In genomic region chr15:84080069-84080468, GRCm38 (mm10) we compare ENCODE assay signal across 37 mouse cellular contexts. TPM values are rescaled to one million over a fixed set of nuclear protein-coding genes. Genes with fewer than 3 reads are reported as not detected.
DNase-seq lines count a peak whose midpoint lies in the region; ATAC-seq and TF ChIP-seq lines count a peak whose summit lies in the region.
"Had no signal": no experiment of that assay in that cellular context is flagged by ENCODE, and none has a peak within 500 bp of the region (broad histone marks: within the 10 kb centered on the region; RNA-seq: fewer than 3 reads in every experiment).

No protein-coding gene starts in this region.

- H3K9me3 ChIP-seq in lung, embryonic 14.5 days (ENCODE audit: low read depth, low read length), result no peaks in the 10 kb centered on the region
- H3K9me3 ChIP-seq in hindbrain, embryonic 16.5 days (ENCODE audit: control insufficient read depth, low read length), result no peaks in the 10 kb centered on the region
- H3K9me3 ChIP-seq: embryonic facial prominence, embryonic 12.5 days; forebrain, embryonic 15.5 days; heart, embryonic 13.5 days; hindbrain, embryonic 12.5 days; liver, embryonic 13.5 days; midbrain, embryonic 15.5 days; neural tube, embryonic 15.5 days had no signal

- WGBS in lung, embryonic 14.5 days, result 24% methylated on average over 7 of the region's 7 CpGs
- WGBS in hindbrain, embryonic 16.5 days, result 80% methylated on average over 7 of the region's 7 CpGs

- TF ChIP-seq CTCF in left cerebral cortex, adult 2 months (IDR thresholded peaks at IDR 0.05), result no peak
- TF ChIP-seq CTCF in lung, embryonic 14.5 days (IDR thresholded peaks at IDR 0.05; ENCODE audit: low read depth), result no peak

- intact Hi-C loops in left cerebral cortex, adult 2 months (cut with DNase I), result no loop called here

- H3K4me1 ChIP-seq in lung, embryonic 14.5 days (ENCODE audit: insufficient read depth), result no peaks in the 10 kb centered on the region
- H3K4me1 ChIP-seq in hindbrain, embryonic 16.5 days (ENCODE audit: control insufficient read depth, insufficient read depth, low read depth, low read length), result no peaks in the 10 kb centered on the region
- H3K4me1 ChIP-seq: embryonic facial prominence, embryonic 12.5 days; forebrain, embryonic 15.5 days; heart, embryonic 13.5 days; hindbrain, embryonic 12.5 days; midbrain, embryonic 15.5 days; neural tube, embryonic 15.5 days had no signal

- no peaks in the 10 kb centered on the region for H3K36me3 ChIP-seq in lung, embryonic 14.5 days (ENCODE audit: insufficient read depth)
- H3K36me3 ChIP-seq in hindbrain, embryonic 16.5 days (ENCODE audit: control insufficient read depth, insufficient read depth, low read length), result peaks cover 2% of the 10 kb centered on the region; the same call in 1 of the 2 replicates
- H3K36me3 ChIP-seq: embryonic facial prominence, embryonic 12.5 days; forebrain, embryonic 15.5 days; heart, embryonic 13.5 days; liver, embryonic 13.5 days had no signal

- peak overlapping the region; percentile 87 for H3K27ac ChIP-seq in left cerebral cortex, adult 2 months
- H3K27ac ChIP-seq in lung, embryonic 14.5 days (ENCODE audit: low read depth), result no peak overlapping the region
- no peak overlapping the region for H3K27ac ChIP-seq in hindbrain, embryonic 16.5 days (ENCODE audit: low read depth, low read length)
- H3K27ac ChIP-seq: embryonic facial prominence, embryonic 12.5 days; forebrain, embryonic 15.5 days; heart, embryonic 13.5 days; hindbrain, embryonic 12.5 days; liver, embryonic 13.5 days; macrophage; midbrain, embryonic 15.5 days; neural tube, embryonic 15.5 days had no signal

- 0 out of 2 replicates have a peak, but pooled peaks have one; percentile 62 for ATAC-seq in lung, embryonic 14.5 days (ENCODE audit: insufficient read depth)
- ATAC-seq in hindbrain, embryonic 16.5 days, result no peak
- ATAC-seq: activated CD4-positive, CD25-positive, alpha-beta regulatory T cell, adult 4 months; forebrain, embryonic 15.5 days; intestine, embryonic 16.5 days; midbrain, embryonic 15.5 days had no signal

- 0 out of 2 replicates have a peak, but pooled peaks cover 2% of the 10 kb centered on the region for H3K27me3 ChIP-seq in lung, embryonic 14.5 days (ENCODE audit: insufficient read depth, low read length)
- no peaks in the 10 kb centered on the region for H3K27me3 ChIP-seq in hindbrain, embryonic 16.5 days (replicated peaks; ENCODE audit: control insufficient read depth, insufficient read depth, low read length)
- H3K27me3 ChIP-seq: forebrain, embryonic 15.5 days; midbrain, embryonic 15.5 days; neural tube, embryonic 15.5 days had no signal

- no peak overlapping the region for H3K9ac ChIP-seq in lung, embryonic 14.5 days
- H3K9ac ChIP-seq in hindbrain, embryonic 16.5 days (ENCODE audit: low read depth, low read length), result no peak overlapping the region
- H3K9ac ChIP-seq: embryonic facial prominence, embryonic 12.5 days; forebrain, embryonic 15.5 days; heart, embryonic 13.5 days; hindbrain, embryonic 12.5 days; liver, embryonic 13.5 days; midbrain, embryonic 15.5 days; neural tube, embryonic 15.5 days had no signal

- H3K4me2 ChIP-seq in lung, embryonic 14.5 days, result no peak overlapping the region
- H3K4me2 ChIP-seq in hindbrain, embryonic 16.5 days (ENCODE audit: low read length), result no peak overlapping the region
- H3K4me2 ChIP-seq: embryonic facial prominence, embryonic 12.5 days; forebrain, embryonic 15.5 days; heart, embryonic 13.5 days; hindbrain, embryonic 12.5 days; liver, embryonic 13.5 days; midbrain, embryonic 15.5 days; neural tube, embryonic 15.5 days had no signal

- no peak for DNase-seq in left cerebral cortex, adult 2 months (ENCODE audit: extremely low spot score in 1 of 2, low spot score in 2 of 2)
- no peak for DNase-seq in left cerebral cortex, adult 9 months (ENCODE audit: low spot score in 2 of 2)
- peak; percentile 78 for DNase-seq in lung, embryonic 14.5 days
- peak; percentile 77 for DNase-seq in lung, postnatal 10 days
- no peak for DNase-seq in thymus, postnatal 25 days
- DNase-seq in c-Kit-positive CD71-positive TER-119-positive erythroid progenitor cells, embryonic 14.5 days (ENCODE audit: low spot score), result no peak
- DNase-seq: adrenal gland, adult 2 months; adrenal gland, postnatal 36 days; B cell, adult 2 months; cerebellum, adult 2 months; cerebellum, postnatal 14 days; gastrocnemius, postnatal 25 days; heart, adult 18-20 months; kidney, adult 8-10 months; kidney, postnatal 14 days; left cerebral cortex, postnatal 4 days; liver, embryonic 13.5 days; spleen, adult 18-20 months; thymus, postnatal 14 days had no signal

- no peak overlapping the region for H3K4me3 ChIP-seq in left cerebral cortex, adult 2 months
- no peak overlapping the region for H3K4me3 ChIP-seq in lung, embryonic 14.5 days (ENCODE audit: low read depth, low read length)
- H3K4me3 ChIP-seq in hindbrain, embryonic 16.5 days (ENCODE audit: low read length), result no peak overlapping the region
- H3K4me3 ChIP-seq: embryonic facial prominence, embryonic 12.5 days; forebrain, embryonic 15.5 days; heart, embryonic 13.5 days; hindbrain, embryonic 12.5 days; liver, embryonic 13.5 days; midbrain, embryonic 15.5 days; neural tube, embryonic 15.5 days had no signal

RNA-seq across cellular contexts. Expression of gene Efcab6, which starts 14.9 kb away (rescaled TPM):
- total RNA-seq in left cerebral cortex, adult 2 months (2021), result 10 to 100 TPM; 16.7 to 17.5 TPM
- polyA plus RNA-seq in lung, embryonic 14.5 days (2014; fragmentation: Nextera tagmentation; extraction: Ambion mirVana), result 0.33 and 0.77 TPM in 2 replicates
- 0.65 and 0.72 TPM in 2 replicates for polyA plus RNA-seq in hindbrain, embryonic 16.5 days (2015; fragmentation: Nextera tagmentation; extraction: Ambion mirVana)
- total RNA-seq: adrenal gland, postnatal 36 days; heart, postnatal 25 days had no signal
- polyA plus RNA-seq: activated CD4-positive, CD25-positive, alpha-beta regulatory T cell, adult 4 months; adrenal gland, adult 2 months; heart, embryonic 13.5 days; liver, embryonic 13.5 days; macrophage had no signal

RNA-seq across cellular contexts. Expression of gene Sult4a1, which starts 25.5 kb away (rescaled TPM):
- total RNA-seq in left cerebral cortex, adult 2 months (2021), result 100 to 1,000 TPM; 434 to 449 TPM
- polyA plus RNA-seq in lung, embryonic 14.5 days (2014; fragmentation: Nextera tagmentation; extraction: Ambion mirVana), result 0.62 and 0.75 TPM in 2 replicates
- polyA plus RNA-seq in hindbrain, embryonic 16.5 days (2015; fragmentation: Nextera tagmentation; extraction: Ambion mirVana), result 138 and 143 TPM in 2 replicates
- total RNA-seq: gastrocnemius, adult 18-20 months; gastrocnemius, postnatal 25 days; heart, postnatal 25 days had no signal
- polyA plus RNA-seq: activated CD4-positive, CD25-positive, alpha-beta regulatory T cell, adult 4 months; macrophage had no signal

RNA-seq across cellular contexts. Expression of gene Pnpla5, which starts 42.9 kb away (rescaled TPM):
- not detected for total RNA-seq in left cerebral cortex, adult 2 months (2021)
- not detected in 2 replicates for polyA plus RNA-seq in lung, embryonic 14.5 days (2014; fragmentation: Nextera tagmentation; extraction: Ambion mirVana)
- polyA plus RNA-seq in hindbrain, embryonic 16.5 days (2015; fragmentation: Nextera tagmentation; extraction: Ambion mirVana), result not detected in 2 replicates
- total RNA-seq: gastrocnemius, postnatal 25 days; heart, adult 18-20 months; heart, postnatal 25 days; layer of hippocampus, postnatal 10 days; left cerebral cortex, adult 8-10 months; left cerebral cortex, postnatal 4 days had no signal
- polyA plus RNA-seq: activated CD4-positive, CD25-positive, alpha-beta regulatory T cell, adult 4 months; brain, embryonic 14.5 days; cerebellum, adult 2 months; embryonic facial prominence, embryonic 12.5 days; forebrain, embryonic 15.5 days; frontal cortex, adult 2 months; heart, embryonic 13.5 days; hindbrain, embryonic 12.5 days; intestine, embryonic 16.5 days; limb, embryonic 14.5 days; liver, embryonic 13.5 days; macrophage; midbrain, embryonic 15.5 days; neural tube, embryonic 15.5 days; stomach, embryonic 16.5 days had no signal

Comparison
In these comparisons a context has a peak if more than half of its experiments do, and no peak if none do; other contexts are left out.
1. DNase-seq: peak in lung, embryonic 14.5 days (single experiment) and lung, postnatal 10 days (single experiment); none in left cerebral cortex, adult 2 months (0 of 2), left cerebral cortex, adult 9 months (0 of 2), thymus, postnatal 25 days (single experiment) and c-Kit-positive CD71-positive TER-119-positive erythroid progenitor cells, embryonic 14.5 days (single experiment).
2. RNA of gene Sult4a1, which starts 25.5 kb away (polyA plus RNA-seq): 138 to 143 TPM in hindbrain, embryonic 16.5 days; 0.62 to 0.75 TPM in lung, embryonic 14.5 days; every median in the first group is over 10 times any median in the second.